Mouse (Mus musculus): ENCODE measurements at regions not wholly inside any gene's neighbourhood (a gene's known extent, or its start where the extent isn't known, plus 50 kb on each side); places are given as distances from the start of the nearest gene placed in this dataset.

DNA sequence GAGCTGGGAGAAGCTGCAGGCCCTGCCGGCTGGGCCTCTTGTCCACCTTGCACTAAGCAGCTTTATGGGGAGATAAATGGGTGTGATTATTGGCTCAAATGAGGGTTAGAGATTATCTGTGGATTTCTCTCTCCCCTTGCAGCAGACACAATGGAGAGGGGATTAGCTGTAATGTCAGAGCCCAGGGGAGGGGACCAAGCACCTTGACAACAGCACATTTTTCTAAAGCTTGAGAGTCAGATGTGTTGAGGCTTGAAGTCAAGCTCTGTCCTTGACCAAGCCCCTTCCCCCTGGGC is 74.9 kb upstream of the Cplx2 start:
- no peak overlapping the region for H3K27ac ChIP-seq
- H3K4me1 ChIP-seq (ENCODE audit: control insufficient read depth, insufficient read depth, low read length), result peaks cover 2% of the 10 kb centered on the region
- 27% methylated on average over 1 of the region's 1 CpGs for WGBS
- intact Hi-C loops (cut with DNase I), result no loop called here
- H3K9ac ChIP-seq (ENCODE audit: low read depth, low read length), result no peak overlapping the region
- peaks cover 1% of the 10 kb centered on the region; the same call in 1 of the 2 replicates for H3K27me3 ChIP-seq (ENCODE audit: control insufficient read depth, insufficient read depth, low read length)
- H3K36me3 ChIP-seq (ENCODE audit: control insufficient read depth, insufficient read depth, low read length), result no peaks in the 10 kb centered on the region
- H3K4me3 ChIP-seq, result no peak overlapping the region
- DNase-seq, result no peak
- H3K79me2 ChIP-seq (replicated peaks; ENCODE audit: control insufficient read depth, insufficient read depth, low read length), result no peaks in the 10 kb centered on the region
- TF ChIP-seq POLR2A (IDR thresholded peaks at IDR 0.05; ENCODE audit: insufficient read depth, low read depth, low read length) (no peak), EP300 (IDR thresholded peaks at IDR 0.05; ENCODE audit: insufficient read depth, low read depth, low read length) (no peak), CTCF (IDR thresholded peaks at IDR 0.05) (no peak)

DNA sequence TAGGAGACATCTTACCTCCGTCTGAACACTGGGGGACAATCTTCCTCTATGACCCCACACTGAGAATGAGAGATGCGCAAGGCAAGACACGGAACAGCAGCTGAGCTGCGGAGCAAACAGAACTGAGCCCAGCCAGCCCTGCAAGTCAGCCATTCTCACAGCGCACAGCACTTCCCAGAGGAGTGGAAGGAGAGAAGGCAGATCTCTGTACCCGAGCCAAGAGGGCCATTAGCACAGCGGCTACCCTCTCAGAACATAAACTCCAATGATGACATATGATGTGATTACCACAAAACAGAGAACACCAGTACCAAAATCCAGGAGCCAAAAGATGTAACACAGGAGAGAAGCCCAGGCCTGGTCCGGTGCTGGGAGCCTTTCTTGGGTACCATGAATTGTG is 72.3 kb upstream of the Cplx2 start:
- 84% methylated on average over 8 of the region's 8 CpGs for WGBS
- Histone ChIP-seq H3K4me3 (no peak overlapping the region), H3K9ac (ENCODE audit: low read depth, low read length) (no peak overlapping the region), H3K27me3 (ENCODE audit: control insufficient read depth, insufficient read depth, low read length) (no peaks in the 10 kb centered on the region; the same call in 1 of the 2 replicates), H3K36me3 (ENCODE audit: control insufficient read depth, insufficient read depth, low read length) (no peaks in the 10 kb centered on the region), H3K27ac (no peak overlapping the region), H3K4me1 (ENCODE audit: control insufficient read depth, insufficient read depth, low read length) (peaks cover 4% of the 10 kb centered on the region), H3K79me2 (replicated peaks; ENCODE audit: control insufficient read depth, insufficient read depth, low read length) (no peaks in the 10 kb centered on the region)
- TF ChIP-seq EP300 (IDR thresholded peaks at IDR 0.05; ENCODE audit: insufficient read depth, low read depth, low read length) (no peak), CTCF (IDR thresholded peaks at IDR 0.05) (no peak), POLR2A (IDR thresholded peaks at IDR 0.05; ENCODE audit: insufficient read depth, low read depth, low read length) (no peak)
- no peak for DNase-seq
- intact Hi-C loops (cut with DNase I), result no loop called here

DNA sequence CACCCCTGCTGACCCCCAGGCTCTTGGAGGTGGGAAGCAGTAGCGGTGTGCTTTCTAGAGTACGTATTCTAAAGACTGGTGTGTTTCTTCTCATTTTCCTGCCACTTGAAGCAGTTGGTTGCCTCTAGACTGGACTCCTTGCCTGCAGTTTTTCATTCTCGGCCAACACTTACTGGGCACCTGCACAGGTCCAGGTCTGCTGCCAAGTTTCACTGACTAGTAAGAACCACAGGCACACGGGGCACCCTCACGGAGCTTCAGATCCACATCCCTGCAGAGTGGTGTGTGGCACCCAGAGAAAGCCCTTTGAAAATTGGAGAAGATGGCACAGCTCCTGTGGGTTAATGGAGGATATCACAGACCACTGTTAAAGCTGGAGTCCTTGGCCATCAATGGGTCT is 71.9 kb upstream of the Cplx2 start:
- TF ChIP-seq EP300 (IDR thresholded peaks at IDR 0.05; ENCODE audit: insufficient read depth, low read depth, low read length) (no peak), POLR2A (IDR thresholded peaks at IDR 0.05; ENCODE audit: insufficient read depth, low read depth, low read length) (no peak), CTCF (IDR thresholded peaks at IDR 0.05) (no peak)
- Histone ChIP-seq H3K36me3 (ENCODE audit: control insufficient read depth, insufficient read depth, low read length) (no peaks in the 10 kb centered on the region), H3K9ac (ENCODE audit: low read depth, low read length) (no peak overlapping the region), H3K4me3 (no peak overlapping the region), H3K79me2 (replicated peaks; ENCODE audit: control insufficient read depth, insufficient read depth, low read length) (no peaks in the 10 kb centered on the region), H3K27ac (no peak overlapping the region), H3K4me1 (ENCODE audit: control insufficient read depth, insufficient read depth, low read length) (peaks cover 4% of the 10 kb centered on the region), H3K27me3 (ENCODE audit: control insufficient read depth, insufficient read depth, low read length) (no peaks in the 10 kb centered on the region; the same call in 1 of the 2 replicates)
- intact Hi-C loops (cut with DNase I), result no loop called here
- DNase-seq, result no peak
- WGBS, result 89% methylated on average over 5 of the region's 5 CpGs

DNA sequence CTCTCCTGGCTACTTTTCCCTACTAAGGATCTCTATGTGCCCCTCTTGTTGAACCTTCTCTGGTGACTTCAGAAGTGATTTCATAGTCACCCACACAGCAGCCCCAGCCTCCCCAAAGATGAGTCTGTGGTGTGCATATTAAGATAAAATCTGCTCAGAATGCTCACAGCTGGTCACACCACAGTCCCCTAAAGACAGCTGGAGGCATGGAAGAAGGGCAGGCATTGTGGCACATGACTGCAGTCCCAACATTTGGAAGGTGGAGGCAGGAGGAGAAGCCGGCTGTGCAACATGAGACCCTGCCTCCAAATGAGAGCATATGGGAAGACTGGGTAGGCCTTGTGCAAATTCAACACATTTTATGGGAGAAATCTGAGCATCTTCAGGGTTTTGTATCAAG is 70.0 kb upstream of the Cplx2 start:
- no peak for TF ChIP-seq POLR2A (IDR thresholded peaks at IDR 0.05; ENCODE audit: insufficient read depth, low read depth, low read length)
- TF ChIP-seq EP300 (IDR thresholded peaks at IDR 0.05; ENCODE audit: insufficient read depth, low read depth, low read length), result no peak
- no peak for TF ChIP-seq CTCF (IDR thresholded peaks at IDR 0.05)
- Histone ChIP-seq H3K79me2 (replicated peaks; ENCODE audit: control insufficient read depth, insufficient read depth, low read length) (no peaks in the 10 kb centered on the region), H3K9ac (ENCODE audit: low read depth, low read length) (no peak overlapping the region), H3K36me3 (ENCODE audit: control insufficient read depth, insufficient read depth, low read length) (no peaks in the 10 kb centered on the region), H3K27ac (no peak overlapping the region), H3K27me3 (ENCODE audit: control insufficient read depth, insufficient read depth, low read length) (no peaks in the 10 kb centered on the region), H3K4me1 (ENCODE audit: control insufficient read depth, insufficient read depth, low read length) (peaks cover 3% of the 10 kb centered on the region; the same call in 1 of the 2 replicates), H3K4me3 (no peak overlapping the region)
- DNase-seq, result no peak
- intact Hi-C loops (cut with DNase I), result loop anchor here (5.0 kb wide), 1 partner anchor 166 kb away; the partner anchor contains the start of gene Thoc3
- WGBS, result 78% methylated on average over 1 of the region's 1 CpGs

DNA sequence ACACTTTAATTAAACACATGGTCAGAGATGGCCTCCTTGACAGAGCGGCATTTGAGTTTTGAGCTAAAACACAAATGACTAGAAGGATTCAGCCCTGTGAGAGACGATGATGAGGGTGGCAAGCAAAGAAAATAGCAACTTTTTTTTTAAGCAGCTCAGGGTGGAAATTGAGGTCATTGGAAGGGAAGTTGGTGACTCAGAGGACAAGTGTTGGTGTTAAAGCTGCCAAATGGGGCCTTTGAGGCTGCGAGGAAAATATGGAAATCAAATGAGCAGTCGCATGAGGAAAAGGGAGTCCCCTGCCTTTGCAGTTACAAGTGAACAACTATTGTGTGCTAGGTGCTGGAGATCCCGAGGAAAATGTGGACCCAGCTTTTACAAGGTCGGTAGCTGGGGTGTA is 69.5 kb upstream of the Cplx2 start:
- no peak for TF ChIP-seq CTCF (IDR thresholded peaks at IDR 0.05)
- 0 out of 2 replicates have a peak, but pooled peaks have one; percentile 16 for TF ChIP-seq POLR2A (IDR thresholded peaks at IDR 0.05; ENCODE audit: insufficient read depth, low read depth, low read length)
- TF ChIP-seq EP300 (IDR thresholded peaks at IDR 0.05; ENCODE audit: insufficient read depth, low read depth, low read length), result no peak
- no peak overlapping the region for H3K4me3 ChIP-seq
- DNase-seq, result peak in 1 of 2 experiments; percentile 20
- 34% methylated on average over 6 of the region's 6 CpGs for WGBS
- no peaks in the 10 kb centered on the region for H3K27me3 ChIP-seq (ENCODE audit: control insufficient read depth, insufficient read depth, low read length)
- H3K27ac ChIP-seq, result peak overlapping the region; percentile 95; the same call in 1 of the 2 replicates
- peaks cover 3% of the 10 kb centered on the region; the same call in 1 of the 2 replicates for H3K4me1 ChIP-seq (ENCODE audit: control insufficient read depth, insufficient read depth, low read length)
- intact Hi-C loops (cut with DNase I), result loop anchor here (2.0 to 5.0 kb wide), 2 partner anchors 21 to 166 kb away; partner anchors contain the start of gene Thoc3
- H3K36me3 ChIP-seq (ENCODE audit: control insufficient read depth, insufficient read depth, low read length), result no peaks in the 10 kb centered on the region
- H3K79me2 ChIP-seq (replicated peaks; ENCODE audit: control insufficient read depth, insufficient read depth, low read length), result no peaks in the 10 kb centered on the region
- H3K9ac ChIP-seq (ENCODE audit: low read depth, low read length), result no peak overlapping the region

DNA sequence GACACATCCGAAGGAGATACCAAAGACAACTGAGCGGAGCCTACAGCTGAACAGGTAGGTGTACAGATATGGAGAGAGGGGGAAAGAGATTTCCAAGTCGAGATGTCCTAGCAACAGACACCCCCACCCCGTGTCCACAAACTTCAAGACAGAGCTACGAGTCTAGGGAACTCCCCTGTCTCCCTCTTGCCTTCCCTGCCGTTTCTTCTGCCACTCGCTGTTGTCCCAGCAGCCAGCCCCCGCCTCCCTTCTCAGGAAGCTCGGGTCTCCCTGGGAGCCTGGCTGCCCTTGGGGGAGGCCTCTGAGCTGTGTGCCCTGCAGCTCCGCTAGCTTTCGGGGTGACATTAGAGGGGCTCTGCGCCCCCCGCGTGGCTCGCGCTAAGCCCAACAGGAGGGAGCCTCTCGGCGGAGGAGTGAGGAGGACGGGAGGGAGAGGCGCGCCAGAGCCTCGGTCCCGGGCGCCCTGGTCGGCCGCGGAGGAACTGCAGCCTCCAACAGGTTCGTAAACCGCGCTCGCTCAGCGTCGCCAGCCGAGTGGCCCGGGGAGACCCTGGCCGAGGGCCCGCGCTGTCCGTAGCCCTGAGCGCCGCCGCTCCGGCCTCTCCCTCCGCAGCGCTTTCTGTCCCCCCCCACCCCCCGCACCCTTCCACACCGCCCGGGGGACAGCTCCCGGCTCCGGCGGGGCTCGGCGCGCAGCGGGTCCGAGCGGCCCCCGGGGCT is 68.6 kb upstream of the Cplx2 start:
- Histone ChIP-seq H3K4me1 (ENCODE audit: control insufficient read depth, insufficient read depth, low read length) (peaks cover 3% of the 10 kb centered on the region; the same call in 1 of the 2 replicates), H3K79me2 (replicated peaks; ENCODE audit: control insufficient read depth, insufficient read depth, low read length) (no peaks in the 10 kb centered on the region), H3K27me3 (ENCODE audit: control insufficient read depth, insufficient read depth, low read length) (no peaks in the 10 kb centered on the region), H3K9ac (ENCODE audit: low read depth, low read length) (peak overlapping the region; percentile 89), H3K36me3 (ENCODE audit: control insufficient read depth, insufficient read depth, low read length) (no peaks in the 10 kb centered on the region), H3K27ac (peak overlapping the region; percentile 95), H3K4me3 (peak overlapping the region; percentile 77)
- TF ChIP-seq EP300 (IDR thresholded peaks at IDR 0.05; ENCODE audit: insufficient read depth, low read depth, low read length) (no peak), CTCF (IDR thresholded peaks at IDR 0.05) (0 out of 2 replicates have a peak, but pooled peaks have one; percentile 14)
- intact Hi-C loops (cut with DNase I), result loop anchor here (2.0 to 5.0 kb wide), 2 partner anchors 20 to 165 kb away; partner anchors contain the start of gene Thoc3
- DNase-seq, result peak in 1 of 2 experiments; percentile 47
- 2% methylated on average over 43 of the region's 58 CpGs for WGBS
